Mouse (Mus musculus): ENCODE data around the gene Klhl8. TPM values are rescaled to one million over a fixed set of nuclear protein-coding genes. Genes with fewer than 3 reads are reported as not detected.

Klhl8 gene
- total RNA-seq, 2 experiments from 2014 or later = 40.8 to 43.0 TPM

DNA sequence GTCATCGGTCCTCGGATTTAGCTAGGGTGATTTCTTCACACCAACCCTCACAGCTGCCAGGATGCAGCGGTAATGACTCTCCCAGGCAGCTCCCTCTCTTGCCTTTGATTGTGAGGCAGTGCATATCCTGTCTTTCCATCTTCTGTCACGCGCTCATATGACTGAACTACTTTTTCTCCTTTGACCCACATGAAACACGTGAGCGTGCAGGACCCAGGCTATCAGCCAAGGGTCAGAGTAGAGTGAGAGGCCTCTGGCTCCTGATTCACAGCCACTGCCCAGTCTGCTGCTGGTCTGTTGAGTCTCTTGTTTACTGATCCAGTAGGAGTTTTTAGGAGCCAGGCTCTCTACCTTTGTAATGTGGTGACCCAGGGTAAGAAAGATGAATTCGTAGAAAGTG, 62.5 kb downstream of the Klhl8 start:
- no peak for DNase-seq (ENCODE audit: low spot score in 2 of 2)

DNA sequence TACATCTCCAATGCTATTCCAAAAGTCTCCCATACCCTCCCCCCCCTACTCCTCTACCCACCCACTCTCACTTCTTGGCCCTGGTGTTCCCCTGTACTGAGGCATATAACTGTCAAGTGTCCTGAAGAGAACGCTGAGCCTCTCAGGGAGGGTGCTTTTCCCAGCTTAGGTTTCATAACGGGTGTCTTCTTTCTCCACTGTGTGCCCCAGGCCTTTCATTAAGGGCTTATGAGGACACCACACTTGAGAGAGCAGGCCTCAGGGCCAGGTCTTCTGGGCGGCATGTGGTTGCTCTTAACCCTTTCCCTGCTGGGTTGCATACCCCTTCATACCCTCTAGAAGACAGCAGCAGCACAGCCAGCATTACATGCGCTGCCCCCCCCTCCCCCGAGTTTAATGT, 64.5 kb downstream of the Klhl8 start:
- no peak for DNase-seq (ENCODE audit: low spot score in 2 of 2)

DNA sequence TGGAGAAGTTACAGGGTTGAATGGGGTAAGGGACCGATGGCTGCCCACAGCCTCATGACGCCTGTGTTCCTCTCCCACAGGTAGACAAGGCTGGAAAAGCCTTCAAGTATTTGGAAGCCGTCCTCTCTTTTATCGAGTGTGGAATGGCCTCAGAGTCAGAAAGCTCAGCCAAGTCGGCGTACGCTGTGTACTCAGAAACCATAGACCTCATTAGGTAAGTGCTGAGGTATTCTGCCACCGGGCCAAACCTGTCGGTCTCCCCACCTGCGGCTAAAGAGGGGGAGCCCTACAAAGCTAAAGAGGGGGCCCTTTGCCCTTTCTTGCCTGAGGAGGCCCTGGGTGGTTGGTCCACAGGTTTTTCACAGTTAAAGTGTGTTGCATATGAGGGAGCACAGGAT, 64.9 kb downstream of the Klhl8 start:
- DNase-seq (ENCODE audit: low spot score in 2 of 2) = no peak

DNA sequence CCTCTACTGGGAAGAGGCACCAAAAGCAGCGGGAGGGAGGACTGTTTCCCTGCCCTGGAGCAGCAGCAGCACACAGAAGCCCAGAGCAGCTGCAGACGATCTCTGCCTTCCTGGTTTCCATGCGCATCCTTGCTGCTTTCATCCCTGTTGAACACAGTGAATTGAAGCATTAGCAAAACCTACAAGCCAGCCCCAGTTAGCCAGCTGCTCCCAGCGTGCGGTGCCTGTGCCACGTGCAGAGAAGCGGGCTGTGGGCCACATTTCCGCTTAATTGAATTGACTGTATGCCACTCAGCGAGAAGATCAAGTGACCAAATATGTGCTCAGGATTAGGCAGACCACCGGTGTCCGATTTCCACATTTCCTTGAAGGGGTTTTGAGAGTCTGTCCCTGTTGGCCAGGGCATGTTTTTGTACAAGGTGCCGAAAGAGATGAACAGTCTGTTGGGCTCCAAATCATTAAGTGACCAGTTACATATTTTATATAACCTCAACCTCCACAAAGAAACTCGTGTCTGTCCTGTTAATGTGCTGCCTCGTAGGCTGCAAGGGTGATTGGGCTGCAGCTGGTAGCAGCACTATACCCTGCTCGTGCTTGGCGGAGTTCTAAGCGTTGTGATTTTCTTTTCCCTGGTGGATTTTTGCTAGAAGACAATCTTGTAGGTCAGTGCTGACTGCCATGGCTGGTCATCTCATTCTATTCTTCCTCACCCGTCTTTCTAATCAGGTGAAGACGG, 65.5 kb downstream of the Klhl8 start:
- DNase-seq (ENCODE audit: low spot score in 2 of 2) = peak; percentile 65 to 69

DNA sequence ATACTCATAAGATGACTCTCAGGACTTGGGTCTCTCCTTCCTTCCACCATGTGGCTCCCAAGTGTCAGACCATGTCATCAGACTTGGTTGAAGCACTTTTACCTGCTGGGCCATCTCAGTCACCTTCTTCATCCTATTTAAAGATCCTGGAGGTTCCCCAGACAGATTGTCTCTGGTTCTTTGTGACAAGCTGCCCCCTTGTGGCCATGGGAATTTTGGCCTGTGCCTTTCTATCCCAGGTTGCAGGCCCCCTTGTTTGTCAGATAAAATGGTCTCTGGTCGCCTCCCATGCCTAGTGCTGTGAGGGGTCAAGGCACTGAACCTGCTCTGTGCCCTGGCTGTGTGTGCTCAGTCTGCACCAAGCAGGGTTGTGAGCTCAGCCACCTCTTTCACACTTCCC, 67.1 kb downstream of the Klhl8 start:
- DNase-seq (ENCODE audit: low spot score in 2 of 2) = peak; percentile 58 to 73

DNA sequence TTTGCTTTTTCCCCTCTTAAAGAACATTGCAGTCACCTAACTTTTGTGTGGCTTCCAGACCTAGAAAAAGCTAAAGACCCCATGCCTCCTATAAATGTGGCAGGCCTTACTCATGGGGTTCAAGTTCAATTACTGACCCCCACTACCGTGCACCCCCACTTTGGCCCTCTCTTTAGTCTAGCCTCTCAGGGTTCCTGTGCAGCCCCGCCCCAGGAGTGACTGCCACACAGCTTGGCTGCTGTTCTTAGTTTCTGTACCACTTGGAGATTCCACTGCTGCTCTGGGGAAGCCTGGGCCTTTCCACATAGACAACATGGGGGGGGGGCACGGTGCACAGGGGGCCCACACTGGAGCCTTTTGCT, 71.8 kb downstream of the Klhl8 start:
- DNase-seq (ENCODE audit: low spot score in 2 of 2) = no peak

DNA sequence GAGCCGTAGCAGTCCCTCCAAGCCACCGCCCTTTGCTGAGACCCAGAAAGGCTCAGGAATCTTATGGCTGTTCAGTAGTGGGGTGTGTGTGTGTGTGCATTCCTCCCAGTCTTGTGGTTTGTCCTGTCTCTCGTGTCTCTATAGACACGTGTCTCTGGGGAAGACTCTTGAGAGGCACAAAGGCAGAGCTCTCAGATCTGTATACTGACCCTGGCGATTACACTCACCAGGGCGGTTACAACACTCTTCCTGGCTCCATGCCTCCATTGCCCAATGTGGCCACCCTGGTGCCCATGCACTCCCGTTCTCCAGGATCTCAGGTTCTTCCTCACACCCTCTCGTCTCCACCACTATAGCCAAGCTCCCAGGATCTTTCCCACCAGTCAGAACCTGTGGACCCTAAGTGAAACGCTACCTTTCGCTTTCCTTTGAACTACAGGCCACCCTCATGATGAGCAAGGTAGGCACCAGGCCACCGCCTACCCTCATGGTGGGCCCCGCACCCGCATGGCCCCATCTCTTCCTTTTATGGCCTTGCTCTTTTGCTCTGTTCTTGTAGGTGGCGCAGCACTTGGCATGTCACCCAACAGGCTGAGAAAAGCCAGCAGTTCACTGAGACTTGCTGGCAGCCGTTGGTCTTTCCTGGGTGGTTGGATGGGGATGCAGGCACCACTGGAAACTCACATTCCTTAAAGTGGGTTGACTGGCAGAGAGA, 72.4 kb downstream of the Klhl8 start:
- DNase-seq (ENCODE audit: low spot score in 2 of 2) = no peak

DNA sequence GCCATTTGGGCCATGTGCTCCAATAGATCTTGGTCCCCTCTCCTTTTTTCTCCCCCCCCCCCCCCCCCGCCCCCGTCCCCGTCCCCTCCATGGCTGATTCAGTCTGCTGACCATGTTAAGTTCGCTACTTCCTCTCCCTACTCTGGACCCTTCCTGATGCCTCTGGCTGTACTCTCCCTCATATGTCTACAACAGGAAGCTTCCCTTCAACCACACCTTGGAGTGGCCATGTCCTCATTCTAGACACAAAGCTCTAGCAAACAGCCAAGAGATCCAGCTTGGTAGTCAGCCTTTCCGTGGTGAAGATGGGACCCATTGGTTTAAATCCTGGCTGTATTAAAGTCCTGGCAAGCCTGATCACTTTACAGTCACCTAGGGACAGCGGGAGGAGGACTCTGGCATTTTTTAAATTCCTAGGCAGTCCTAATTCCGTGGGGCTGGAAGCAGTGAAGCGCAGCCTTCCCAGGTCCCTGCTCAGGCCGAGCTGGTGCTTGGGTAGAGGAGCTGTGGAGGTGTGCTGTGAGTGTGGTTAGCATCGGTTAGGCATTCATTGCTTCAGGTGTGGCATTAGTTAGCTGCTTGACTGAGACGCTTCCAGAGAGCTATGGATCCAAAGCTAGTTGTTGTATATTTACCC, 74.8 kb downstream of the Klhl8 start:
- DNase-seq (ENCODE audit: low spot score in 2 of 2) = peak in 1 of 2 experiments; percentile 10

DNA sequence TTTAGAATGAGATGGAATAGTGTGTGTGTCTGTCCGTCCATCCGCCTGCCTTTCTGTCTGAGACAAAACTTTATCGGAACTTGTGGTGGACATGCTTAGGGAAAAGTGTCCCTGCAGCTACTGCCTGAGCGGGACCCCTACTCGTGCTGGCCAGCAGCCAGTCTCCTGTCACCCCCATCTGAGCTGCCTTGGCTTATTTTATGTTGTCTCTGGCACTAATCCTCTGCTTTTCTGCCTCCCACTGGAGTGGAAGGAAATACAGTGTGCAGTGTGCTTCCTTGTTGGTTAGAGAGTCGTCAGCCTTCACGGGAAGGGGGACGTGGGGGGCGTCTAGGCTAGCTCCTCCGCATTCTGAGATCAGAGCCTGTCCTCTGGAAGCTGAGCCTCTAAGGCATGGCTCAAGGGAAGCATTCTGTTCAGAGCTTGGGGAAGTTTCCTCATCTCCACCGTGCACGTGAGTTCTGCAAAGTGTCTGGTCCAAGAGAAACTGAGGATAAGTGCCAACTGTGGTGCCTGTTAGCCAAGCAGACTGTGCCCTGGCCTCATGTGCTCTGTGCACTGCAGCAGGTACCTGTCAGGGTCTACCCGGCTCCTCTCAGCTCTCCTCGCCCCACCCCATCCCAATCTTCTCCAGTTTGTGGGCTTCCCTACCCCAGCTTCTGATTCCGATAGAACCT, 75.5 kb downstream of the Klhl8 start:
- DNase-seq (ENCODE audit: low spot score in 2 of 2) = no peak

DNA sequence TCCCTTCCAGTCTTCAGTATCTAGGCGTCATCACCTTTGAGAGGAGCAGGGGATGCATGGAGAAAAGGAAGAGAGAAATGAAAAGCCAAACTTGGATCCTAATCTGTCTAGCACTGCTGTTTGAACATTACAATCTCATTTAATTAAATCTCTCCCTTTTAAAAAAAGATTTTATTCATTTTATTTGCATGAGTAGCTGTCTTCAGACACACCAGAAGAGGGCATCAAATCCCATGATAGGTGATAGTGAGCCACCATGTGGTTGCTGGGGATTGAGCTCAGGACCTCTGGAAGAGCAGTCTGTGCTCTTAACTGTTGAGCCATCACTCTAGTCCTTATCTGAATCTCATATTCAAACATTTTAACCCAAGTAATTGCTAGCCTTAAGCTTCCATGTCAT, 80.2 kb downstream of the Klhl8 start:
- no peak for DNase-seq (ENCODE audit: low spot score in 2 of 2)

DNA sequence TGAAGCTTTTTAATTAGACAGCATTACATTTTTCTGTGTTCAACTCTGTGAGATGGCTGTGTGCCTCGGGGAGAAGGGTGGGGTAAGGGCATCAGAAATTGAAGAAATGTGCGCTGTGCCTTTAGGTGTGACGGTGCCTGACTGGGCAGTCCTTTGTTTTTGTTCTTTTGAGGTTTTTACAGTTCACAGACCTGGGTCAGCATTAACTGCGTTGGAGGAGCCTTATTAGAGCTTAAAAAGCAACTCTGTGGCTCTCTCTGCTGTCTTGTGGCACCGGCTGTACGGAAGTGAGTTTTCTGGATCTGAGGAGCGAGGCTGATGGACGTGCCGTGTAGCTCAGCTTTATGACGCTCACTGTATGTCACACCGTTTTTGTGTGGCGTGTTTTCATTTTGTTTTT, 81.9 kb downstream of the Klhl8 start:
- no peak for DNase-seq (ENCODE audit: low spot score in 2 of 2)

DNA sequence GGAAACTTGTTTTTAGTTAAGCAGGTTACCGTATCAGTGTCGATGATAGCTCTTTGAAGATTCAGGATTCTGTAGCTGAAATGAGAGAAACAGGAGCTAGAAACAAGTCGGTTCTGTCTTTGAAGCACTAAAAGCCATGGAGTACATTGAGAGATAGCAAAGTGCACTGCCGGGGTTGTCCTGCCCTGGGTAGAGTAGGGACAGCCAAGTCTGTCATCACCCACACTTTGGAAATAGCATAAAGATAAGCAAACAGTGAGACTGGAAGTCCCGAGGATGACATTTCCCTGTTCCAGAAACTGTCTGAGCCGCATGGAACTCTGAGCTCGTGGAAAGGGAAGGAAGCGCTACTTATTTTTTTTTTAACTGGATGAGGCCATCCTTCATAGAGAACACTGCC, 82.3 kb downstream of the Klhl8 start:
- DNase-seq (ENCODE audit: low spot score in 2 of 2) = no peak

DNA sequence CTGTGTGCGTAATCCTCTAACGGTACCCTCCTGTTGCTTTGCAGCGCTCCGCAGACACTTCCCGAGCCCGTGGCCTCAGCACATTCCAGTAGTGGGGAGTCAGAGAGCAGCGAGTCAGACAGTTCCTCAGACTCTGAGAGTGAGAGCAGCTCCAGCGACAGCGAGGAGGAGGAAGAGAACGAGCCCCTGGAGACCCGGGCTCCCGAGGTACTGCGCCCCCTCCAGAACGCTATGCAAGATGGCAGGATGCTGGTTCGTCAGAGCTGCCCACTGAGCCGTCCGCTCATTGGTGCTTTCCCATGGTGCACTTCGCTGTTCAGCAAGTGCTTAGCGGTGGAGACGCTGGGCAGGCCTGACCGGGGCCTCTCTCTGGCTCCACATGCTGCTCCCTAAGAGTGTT, 82.8 kb downstream of the Klhl8 start:
- no peak for DNase-seq (ENCODE audit: low spot score in 2 of 2)

DNA sequence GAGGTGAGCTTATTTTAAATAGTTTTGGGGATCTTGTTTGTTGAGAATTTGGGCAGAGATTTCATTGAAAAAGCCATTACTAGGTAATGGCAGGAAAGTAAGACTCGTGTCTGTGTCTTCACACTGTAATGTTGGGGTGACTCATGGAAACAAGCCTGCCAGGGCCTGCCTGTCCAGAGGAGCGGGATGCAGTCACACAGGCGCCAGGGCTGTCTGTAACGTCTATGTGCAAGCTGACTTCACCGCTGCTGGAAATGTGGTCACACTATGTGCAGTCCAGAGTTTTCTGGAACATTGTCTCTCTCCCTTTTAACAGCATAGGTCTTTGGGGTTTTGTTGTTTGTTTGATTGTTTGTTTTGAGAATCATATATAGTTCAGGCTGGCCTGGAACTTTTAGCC, 88.1 kb downstream of the Klhl8 start:
- no peak for DNase-seq (ENCODE audit: low spot score in 2 of 2)

DNA sequence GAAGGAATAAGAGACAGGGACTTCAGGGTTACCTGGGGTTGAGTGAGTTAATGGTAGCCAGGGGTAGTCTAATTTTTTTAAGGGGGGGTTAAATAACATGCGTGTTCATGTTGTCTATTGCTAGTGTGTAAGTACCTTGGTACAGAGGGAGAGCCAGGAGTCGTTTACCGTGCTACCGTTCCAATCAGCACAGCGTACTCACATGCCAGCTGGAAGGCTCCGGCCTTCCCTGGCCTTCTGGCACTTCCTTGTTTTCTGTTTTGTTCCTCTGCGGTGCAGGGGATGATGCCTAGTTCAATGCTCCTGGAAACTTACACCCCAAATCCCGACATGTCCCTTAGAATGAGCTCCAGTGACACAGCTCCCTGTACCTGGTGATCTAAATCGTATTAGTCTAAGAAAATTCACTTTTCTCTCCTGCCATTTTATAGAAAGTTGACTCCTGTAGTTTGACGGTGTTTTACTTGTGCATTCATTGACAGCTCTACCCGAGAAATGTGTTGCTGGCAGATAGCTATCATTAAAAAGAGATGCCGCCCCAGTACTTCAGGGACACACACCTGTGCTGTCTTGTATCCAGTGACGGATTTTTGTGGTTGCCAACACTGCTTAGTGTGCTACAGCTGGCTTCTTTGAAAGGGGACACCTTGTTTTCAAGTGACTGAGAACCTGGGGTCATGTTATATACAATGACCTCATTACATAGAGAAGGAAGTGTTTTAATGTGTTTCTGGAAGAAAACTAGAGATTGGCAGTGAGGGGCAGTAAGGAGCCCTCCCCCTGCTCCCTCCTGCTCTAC, 89.4 kb downstream of the Klhl8 start:
- DNase-seq (ENCODE audit: low spot score in 2 of 2) = no peak

DNA sequence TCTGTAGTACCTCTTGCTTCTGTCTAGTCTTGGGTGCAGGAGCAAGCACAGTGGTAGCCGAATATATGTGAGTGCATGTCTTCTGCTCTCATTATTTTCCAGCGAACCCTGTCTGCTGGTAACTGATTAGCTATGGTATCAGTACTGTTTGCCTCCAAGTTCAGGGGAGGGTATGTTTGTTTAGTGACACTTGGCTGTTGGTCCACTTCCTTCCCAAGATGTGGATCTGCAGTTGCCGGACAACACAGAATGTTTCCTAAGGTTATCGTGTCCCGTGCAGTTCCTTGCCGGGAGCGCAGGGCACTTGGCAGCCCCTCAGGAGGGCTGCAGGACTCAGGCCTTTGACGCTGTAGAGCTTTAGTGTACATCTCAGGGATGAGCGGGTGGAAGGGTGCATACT, 90.0 kb downstream of the Klhl8 start:
- no peak for DNase-seq (ENCODE audit: low spot score in 2 of 2)

DNA sequence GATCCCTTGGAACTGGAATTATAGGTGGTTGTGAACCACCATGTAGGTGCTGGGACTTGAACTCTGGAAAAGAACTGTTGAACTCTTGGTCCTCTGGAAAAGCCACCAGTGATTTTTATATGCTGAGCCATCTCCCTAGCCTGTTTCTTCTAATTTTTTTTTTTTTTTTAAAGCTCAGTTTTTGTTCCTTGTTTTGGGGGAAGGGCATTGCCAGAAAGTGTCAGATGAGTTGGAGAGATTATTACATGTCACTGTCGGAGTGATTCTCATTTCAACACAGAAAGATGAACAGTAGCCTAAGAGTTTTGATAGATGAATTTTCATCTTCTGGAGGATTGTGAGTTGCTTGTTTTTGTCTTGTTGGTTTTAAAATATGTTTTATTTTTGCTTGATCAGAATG, 91.4 kb downstream of the Klhl8 start:
- no peak for DNase-seq (ENCODE audit: low spot score in 2 of 2)

DNA sequence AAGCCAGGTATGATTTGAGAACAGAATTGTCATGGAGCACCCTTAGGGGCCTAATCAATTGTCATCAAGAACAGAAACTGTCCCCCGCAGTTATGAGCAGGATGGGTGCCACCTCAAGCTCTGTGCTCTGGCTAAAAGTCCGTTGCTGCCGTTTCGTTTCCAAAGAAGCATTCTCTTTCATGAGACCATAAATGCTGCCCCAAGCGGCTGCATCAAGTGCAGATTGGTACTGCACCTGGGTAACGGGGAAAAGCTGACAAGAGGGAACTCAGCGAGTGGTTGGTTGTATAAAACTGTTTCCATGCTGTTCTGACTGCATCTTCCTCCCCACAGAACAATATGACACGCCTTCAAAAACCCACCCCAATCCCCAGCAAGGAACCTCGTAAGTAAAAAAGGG, 92.5 kb downstream of the Klhl8 start:
- DNase-seq (ENCODE audit: low spot score in 2 of 2) = no peak

DNA sequence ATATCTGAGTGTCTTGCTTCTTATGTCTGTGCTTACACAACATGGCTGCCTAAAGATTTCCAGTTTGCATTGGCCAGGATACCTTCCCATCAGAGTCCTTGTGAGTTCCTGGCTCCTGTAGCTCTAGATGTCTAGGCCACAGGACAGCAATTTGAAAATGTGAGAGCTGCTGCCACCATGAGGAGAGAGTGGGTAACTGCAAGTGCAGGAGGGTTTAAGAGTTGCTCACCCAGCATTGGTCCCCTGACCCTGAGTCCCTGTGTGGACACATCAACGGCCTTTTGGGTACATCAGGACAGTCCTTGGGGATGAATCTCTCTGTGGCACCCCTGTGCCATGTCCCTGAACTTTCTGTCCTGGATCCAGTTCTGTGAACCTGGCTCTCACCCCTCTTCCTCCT, 93.3 kb downstream of the Klhl8 start:
- peak; percentile 83 to 84 for DNase-seq (ENCODE audit: low spot score in 2 of 2)

DNA sequence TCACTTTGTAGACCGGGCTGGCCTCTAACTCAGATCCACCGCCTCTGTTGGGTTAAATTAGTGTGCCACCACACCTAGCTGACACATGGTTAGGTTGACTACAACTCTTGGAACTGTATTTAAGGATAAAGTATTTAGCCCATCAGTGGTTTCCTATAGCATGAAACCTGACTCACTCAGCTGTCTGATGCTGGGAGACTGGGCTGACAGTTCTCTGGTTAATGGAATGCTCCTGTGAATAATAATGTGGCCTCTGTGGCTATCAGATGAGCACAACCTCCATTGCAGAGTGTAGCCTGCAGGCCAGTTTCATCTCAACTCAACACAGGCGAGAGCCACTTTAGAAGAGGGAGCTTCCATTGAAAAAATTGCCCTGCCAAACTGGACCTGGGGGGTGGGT, 94.3 kb downstream of the Klhl8 start:
- no peak for DNase-seq (ENCODE audit: low spot score in 2 of 2)

DNA sequence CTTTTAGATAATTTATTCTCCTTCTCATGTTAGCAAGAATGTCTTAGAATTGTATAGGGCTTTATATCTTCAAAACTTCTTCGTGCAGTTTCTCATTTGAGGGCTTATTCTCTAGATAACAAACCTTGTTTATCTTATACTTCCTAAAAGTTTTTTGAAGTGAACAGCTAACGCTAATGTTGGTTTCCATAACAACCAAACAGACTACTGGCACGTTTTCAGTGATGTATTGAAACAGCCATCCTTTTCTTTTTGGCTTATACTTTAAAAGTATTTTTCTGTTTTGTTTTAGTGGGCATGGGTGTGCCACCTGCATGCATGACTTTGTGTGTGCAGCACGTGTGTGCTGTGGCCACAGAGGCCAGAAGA, 95.8 kb downstream of the Klhl8 start:
- no peak for DNase-seq (ENCODE audit: low spot score in 2 of 2)
